Mouse (Mus musculus) C2C12 (cell line): Measurements from ENCODE around the gene Cd2ap.
"Not testable (repeated sequence)": the region's sequence is repeated elsewhere in the genome, so short reads cannot be mapped to it uniquely, and the experiment has no call there.

ENCODE experiments used
- CTCF ChIP-seq: IDR thresholded peaks from one replicate; pipeline ENCODE4 v1.5.1; 2011; ENCODE audit not compliant: control insufficient read depth, insufficient read depth, insufficient read length
- MAX ChIP-seq: IDR thresholded peaks from one replicate; pipeline ENCODE4 v1.6.1; 2011; ENCODE audit warnings: mild to moderate bottlenecking, control low read depth
- MYOD1 ChIP-seq: IDR thresholded peaks from one replicate; pipeline ENCODE4 v1.6.1; 2011; ENCODE audit warnings: low read depth; ENCODE audit not compliant: control insufficient read depth, insufficient read length
- MYOG ChIP-seq: IDR thresholded peaks from one replicate; pipeline ENCODE4 v1.6.1; 2011; ENCODE audit not compliant: control insufficient read depth, insufficient read length; ENCODE audit errors: extremely low read depth
- USF1 ChIP-seq: IDR thresholded peaks from one replicate; pipeline ENCODE4 v1.6.1; 2011; ENCODE audit warnings: low read depth, mild to moderate bottlenecking, control low read depth, moderate library complexity

- TF ChIP-seq USF1, CTCF, MYOG, MAX, MYOD1: not testable (repeated sequence)
These were observed 30.0 kb upstream of the Cd2ap start for GRCm38 (mm10) chr17:42906456-42906855.
